Mouse (Mus musculus) MEL (cell line): ENCODE measurements around the gene Pcca. TPM values are rescaled to one million over a fixed set of nuclear protein-coding genes. Genes with fewer than 3 reads are reported as not detected.

Experiments
- DNase-seq: peaks from one replicate; pipeline ENCODE4 v3.0.0; 2011; ENCODE audit warnings: low read depth, low spot score
- H3K27ac ChIP-seq: 2 replicates; pipeline ENCODE4 v1.5.1; 2012; ENCODE audit warnings: low read depth, mild to moderate bottlenecking, control low read depth, low read length, moderate library complexity; ENCODE audit not compliant: control insufficient read depth
- H3K27me3 ChIP-seq, 2 experiments: fragments of 150-350 bp in 1 of 2; sonication (generic) in 1 of 2; 2 replicates each; pipeline ENCODE4 v1.6.1; 2012; ENCODE audit warnings: low read length in 2 of 2, mild to moderate bottlenecking in 2 of 2, improper control_type of control experiment in 1 of 2, moderate library complexity in 1 of 2; ENCODE audit not compliant: insufficient read depth in 2 of 2, control insufficient read depth in 1 of 2
- H3K36me3 ChIP-seq, 2 experiments: 2 replicates each; pipeline ENCODE4 v1.6.1; 2012 to 2014; ENCODE audit warnings: low read length in 2 of 2, improper control_type of control experiment in 1 of 2, inconsistent platforms in 1 of 2, mild to moderate bottlenecking in 1 of 2; ENCODE audit not compliant: insufficient read depth in 2 of 2, control insufficient read depth in 1 of 2
- H3K4me1 ChIP-seq, 2 experiments: fragments of 150-350 bp in 1 of 2; sonication (generic) in 1 of 2; 2 replicates each; pipeline ENCODE4 v1.6.1; 2012; ENCODE audit warnings: low read length in 2 of 2, improper control_type of control experiment in 1 of 2, mild to moderate bottlenecking in 1 of 2; ENCODE audit not compliant: insufficient read depth in 2 of 2, control insufficient read depth in 1 of 2
- H3K4me3 ChIP-seq, 2 experiments: fragments of 150-350 bp in 1 of 2; sonication (generic) in 1 of 2; 2 replicates each; pipeline ENCODE4 v1.5.1; 2012; ENCODE audit warnings: low read depth in 2 of 2, low read length in 2 of 2, mild to moderate bottlenecking in 2 of 2, moderate library complexity in 2 of 2, control low read depth in 1 of 2, improper control_type of control experiment in 1 of 2; ENCODE audit not compliant: control insufficient read depth in 1 of 2, insufficient read depth in 1 of 2
- H3K79me2 ChIP-seq: 2 replicates; pipeline ENCODE4 v1.6.1; 2012; ENCODE audit warnings: mild to moderate bottlenecking, low read length, moderate library complexity; ENCODE audit not compliant: control insufficient read depth, poor library complexity, insufficient read depth
- H3K9ac ChIP-seq: 2 replicates; pipeline ENCODE4 v1.6.1; 2012; ENCODE audit warnings: low read depth, mild to moderate bottlenecking, control low read depth, low read length, moderate library complexity; ENCODE audit not compliant: control insufficient read depth, poor library complexity, severe bottlenecking
- H3K9me3 ChIP-seq: fragments of 150-350 bp; sonication (generic); replicated peaks from 2 replicates; pipeline ENCODE4 v1.6.1; 2012; ENCODE audit warnings: mild to moderate bottlenecking, low read length, improper control_type of control experiment, moderate library complexity; ENCODE audit not compliant: insufficient read depth
- CHD2 ChIP-seq: IDR thresholded peaks from 2 replicates; pipeline ENCODE4 v1.6.1; 2011; ENCODE audit warnings: low read length, improper control_type of control experiment
- CTCF ChIP-seq, 3 experiments: IDR thresholded peaks in 2 of 3; conservative IDR thresholded peaks in 1 of 3; 2 replicates each; pipeline ENCODE4 v1.5.1; 2011 to 2012; ENCODE audit warnings: low read length in 3 of 3, low read depth in 2 of 3, mild to moderate bottlenecking in 2 of 3, improper control_type of control experiment in 1 of 3, inconsistent platforms in 1 of 3, mixed read lengths in 1 of 3, moderate library complexity in 1 of 3; ENCODE audit not compliant: control insufficient read depth in 1 of 3, insufficient read depth in 1 of 3, poor library complexity in 1 of 3, severe bottlenecking in 1 of 3
- EP300 ChIP-seq, 2 experiments: IDR thresholded peaks; 2 replicates each; pipeline ENCODE4 v1.6.1; 2011; ENCODE audit warnings: improper control_type of control experiment in 2 of 2, low read length in 2 of 2, low read depth in 1 of 2, mild to moderate bottlenecking in 1 of 2
- GABPA ChIP-seq: IDR thresholded peaks from 2 replicates; pipeline ENCODE4 v1.6.1; 2012; ENCODE audit warnings: low read depth, mild to moderate bottlenecking, inconsistent platforms, low read length, improper control_type of control experiment, moderate library complexity
- GATA1 ChIP-seq: IDR thresholded peaks from 2 replicates; pipeline ENCODE4 v1.6.1; 2011; ENCODE audit warnings: low read depth, low read length, improper control_type of control experiment
- HCFC1 ChIP-seq: IDR thresholded peaks from 2 replicates; pipeline ENCODE4 v1.6.1; 2012; ENCODE audit warnings: low read depth, mild to moderate bottlenecking, inconsistent platforms, low read length, improper control_type of control experiment, moderate library complexity
- JUND ChIP-seq: IDR thresholded peaks from 2 replicates; pipeline ENCODE4 v1.6.1; 2011; ENCODE audit warnings: low read depth, mild to moderate bottlenecking, improper control_type of control experiment, low read length
- KAT2A ChIP-seq: conservative IDR thresholded peaks from 2 replicates; pipeline ENCODE4 v1.6.1; 2012; ENCODE audit warnings: low read depth, low read length, improper control_type of control experiment, inconsistent platforms
- MEF2A ChIP-seq: IDR thresholded peaks from 2 replicates; pipeline ENCODE4 v1.6.1; 2014; ENCODE audit warnings: low read depth, mild to moderate bottlenecking, inconsistent platforms, low read length, improper control_type of control experiment; ENCODE audit not compliant: poor library complexity, insufficient replicate concordance, severe bottlenecking; ENCODE audit errors: extremely low read depth
- MYB ChIP-seq: IDR thresholded peaks from 2 replicates; pipeline ENCODE4 v1.6.1; 2011; ENCODE audit warnings: mild to moderate bottlenecking, low read depth, low read length, improper control_type of control experiment
- MYC ChIP-seq: IDR thresholded peaks from 2 replicates; pipeline ENCODE4 v1.6.1; 2011; ENCODE audit warnings: low read depth, mild to moderate bottlenecking, low read length, improper control_type of control experiment, moderate library complexity
- NELFE ChIP-seq: IDR thresholded peaks from 2 replicates; pipeline ENCODE4 v1.6.1; 2011; ENCODE audit warnings: low read depth, low read length, improper control_type of control experiment
- POLR2AphosphoS2 ChIP-seq: IDR thresholded peaks from 2 replicates; pipeline ENCODE4 v1.6.1; 2011; ENCODE audit warnings: low read length, improper control_type of control experiment
- SMC3 ChIP-seq: IDR thresholded peaks from 2 replicates; pipeline ENCODE4 v1.6.1; 2011; ENCODE audit warnings: low read depth, low read length, improper control_type of control experiment
- TAL1 ChIP-seq: IDR thresholded peaks from 2 replicates; pipeline ENCODE4 v1.6.1; 2012; ENCODE audit warnings: mild to moderate bottlenecking, inconsistent platforms, low read length, moderate library complexity, mixed read lengths
- TBP ChIP-seq: IDR thresholded peaks from 2 replicates; pipeline ENCODE4 v1.8.0; 2011; ENCODE audit warnings: low read depth, low read length, improper control_type of control experiment
- TCF12 ChIP-seq: IDR thresholded peaks from 2 replicates; pipeline ENCODE4 v1.6.1; 2014; ENCODE audit warnings: low read depth, mild to moderate bottlenecking, inconsistent platforms, low read length, improper control_type of control experiment, moderate library complexity
- USF1 ChIP-seq: IDR thresholded peaks from 2 replicates; pipeline ENCODE4 v1.6.1; 2014; ENCODE audit warnings: low read depth, mild to moderate bottlenecking, inconsistent platforms, low read length, improper control_type of control experiment, moderate library complexity
- ZMIZ1 ChIP-seq: IDR thresholded peaks from 2 replicates; pipeline ENCODE4 v1.6.1; 2012; ENCODE audit warnings: low read depth, mild to moderate bottlenecking, inconsistent platforms, low read length, improper control_type of control experiment, moderate library complexity
- ZNF384 ChIP-seq: IDR thresholded peaks from 2 replicates; pipeline ENCODE4 v1.6.1; 2012; ENCODE audit warnings: low read depth, mild to moderate bottlenecking, inconsistent platforms, low read length, improper control_type of control experiment
- polyA plus RNA-seq, 2 experiments: library from polyadenylated mRNA; stranded (reverse) in 1 of 2; unstranded in 1 of 2; fragments of >175 nt in 1 of 2; fragments of >200 nt in 1 of 2; gene quantifications; 2 replicates each; pipeline versions ENCODE4 v1.2.1 to v1.2.4; 2012; ENCODE audit warnings: low replicate concordance in 2 of 2, low read depth in 1 of 2; ENCODE audit not compliant: insufficient read length in 2 of 2, insufficient read depth in 1 of 2, missing spikeins in 1 of 2
- total RNA-seq: library from RNA; depleted of rRNA; stranded (reverse); fragments of 300-350 nt; gene quantifications from 2 replicates; pipeline ENCODE4 v1.2.3, GENCODE M21; 2012

Gene Pcca
- total and polyA plus RNA-seq, 3 experiments = 21.2 to 22.7 TPM; not detected in 1

DNA sequence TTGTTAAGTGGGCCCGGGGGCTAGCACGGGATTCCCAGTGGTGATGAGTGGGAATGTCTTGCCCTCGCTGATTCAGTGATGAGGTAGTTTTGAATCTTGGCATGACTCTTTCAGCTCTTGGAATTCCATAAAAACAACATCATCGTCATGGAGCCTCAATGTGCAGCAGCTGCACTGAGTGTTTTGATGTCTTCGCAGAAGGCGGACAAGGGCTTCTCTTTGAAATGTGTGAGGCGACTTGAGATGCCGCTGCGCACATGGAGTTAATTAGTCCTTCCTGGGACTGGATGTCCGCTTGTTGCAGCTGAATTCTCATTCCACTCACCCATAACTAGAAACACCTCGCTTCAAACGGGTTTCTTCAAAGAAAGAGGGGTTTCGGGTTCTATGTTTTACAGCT, 221.4 kb downstream of the Pcca start:
- Histone ChIP-seq H3K4me3 (no peak overlapping the region), H3K79me2 (no peaks in the 10 kb centered on the region), H3K4me1 (no peaks in the 10 kb centered on the region), H3K9me3 (no peaks in the 10 kb centered on the region), H3K27me3 (no peaks in the 10 kb centered on the region), H3K36me3 (no peaks in the 10 kb centered on the region), H3K9ac (no peak overlapping the region), H3K27ac (no peak overlapping the region)
- no peak for TF ChIP-seq SMC3
- no peak for TF ChIP-seq MYB
- no peak for TF ChIP-seq TAL1
- TF ChIP-seq HCFC1 = no peak
- TF ChIP-seq NELFE = no peak
- TF ChIP-seq TBP = no peak
- TF ChIP-seq ZNF384 = no peak
- TF ChIP-seq GATA1 = no peak
- TF ChIP-seq MEF2A = no peak
- no peak for TF ChIP-seq CTCF (IDR thresholded peaks at IDR 0.05 in 2 of 3, conservative IDR thresholded peaks at IDR 0.05 in 1 of 3; ENCODE audit: control insufficient read depth in 1 of 3, insufficient read depth in 1 of 3, low read depth in 2 of 3, low read length in 3 of 3, poor library complexity in 1 of 3, severe bottlenecking in 1 of 3)
- TF ChIP-seq POLR2AphosphoS2 = no peak
- TF ChIP-seq USF1 = no peak
- no peak for TF ChIP-seq GABPA
- TF ChIP-seq JUND = no peak
- no peak for TF ChIP-seq MYC
- no peak for TF ChIP-seq EP300 (IDR thresholded peaks at IDR 0.05; ENCODE audit: low read depth in 1 of 2, low read length in 2 of 2)
- no peak for TF ChIP-seq CHD2
- no peak for TF ChIP-seq TCF12
- no peak for DNase-seq

DNA sequence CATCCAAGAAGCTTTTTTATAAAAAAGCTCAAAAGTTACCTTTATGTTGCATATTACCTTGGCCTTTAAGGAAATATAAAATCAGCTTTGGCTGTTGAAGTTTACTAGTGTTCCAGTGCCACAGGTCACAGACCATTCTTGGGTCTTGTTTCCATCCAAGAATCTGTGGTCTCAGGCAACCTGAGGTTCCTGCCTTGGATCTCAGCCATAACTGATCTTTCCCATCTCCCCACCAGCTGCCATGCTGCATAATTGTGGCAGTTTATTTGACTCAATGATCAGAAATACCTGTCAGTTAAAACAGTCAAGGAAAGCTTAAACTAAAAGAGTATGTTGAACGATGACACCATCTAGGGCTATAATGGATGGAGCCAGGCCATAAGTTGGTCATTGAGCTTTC, 222.5 kb downstream of the Pcca start:
- H3K4me1 ChIP-seq = no peaks in the 10 kb centered on the region
- no peaks in the 10 kb centered on the region for H3K79me2 ChIP-seq

More for the DNA sequence above, 222.5 kb downstream of the Pcca start:
- TF ChIP-seq KAT2A (no peak), ZMIZ1 (no peak), MYC (no peak)
- no peaks in the 10 kb centered on the region for H3K9me3 ChIP-seq
- no peak overlapping the region for H3K4me3 ChIP-seq
- no peak for DNase-seq
- no peak overlapping the region for H3K27ac ChIP-seq
- H3K36me3 ChIP-seq = no peaks in the 10 kb centered on the region
- no peaks in the 10 kb centered on the region for H3K27me3 ChIP-seq
- H3K9ac ChIP-seq = no peak overlapping the region
